28 mouse cellular contexts compared by ENCODE assay signal in the genomic region with DNA sequence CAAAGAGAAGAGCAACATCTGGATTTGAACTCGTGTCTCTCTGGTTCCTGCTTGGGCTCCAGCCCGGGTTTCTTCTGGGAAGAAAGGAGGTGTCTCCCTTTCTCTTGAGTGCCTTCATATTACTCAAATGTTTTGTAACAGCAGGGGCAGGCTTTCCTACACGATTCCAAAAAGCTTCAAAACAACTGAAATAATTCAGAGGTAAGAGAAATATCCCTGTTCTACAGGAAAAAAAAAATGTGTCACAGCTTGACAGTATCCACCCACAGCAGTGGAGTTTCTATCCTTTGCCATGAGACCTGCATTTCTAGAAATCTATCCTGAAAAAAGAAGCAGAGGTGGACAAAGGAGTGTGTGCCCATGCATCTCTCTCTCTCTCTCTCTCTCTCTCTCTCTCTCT.
A peak's percentile ranks its signal among the peaks of the same experiment; 100 is the strongest.
DNase-seq lines count a peak whose midpoint lies in the region; ATAC-seq lines count a peak whose summit lies in the region.
"Had no signal": no experiment of that assay in that cellular context is flagged by ENCODE, and none has a peak within 500 bp of the region (broad histone marks: within the 10 kb centered on the region; RNA-seq: fewer than 3 reads in every experiment).

No protein-coding gene starts in this region.

- no peak overlapping the region for H3K9ac ChIP-seq in midbrain, embryonic 15.5 days
- H3K9ac ChIP-seq: forebrain, embryonic 13.5 days; hindbrain, embryonic 13.5 days had no signal

- no peak for ATAC-seq in midbrain, embryonic 15.5 days (replicated peaks)
- ATAC-seq: forebrain, embryonic 13.5 days; forebrain, embryonic 16.5 days; hindbrain, embryonic 16.5 days; Patski had no signal

- intact Hi-C loops in left cerebral cortex, postnatal 36 days (cut with DNase I) = no loop called here

- no peak overlapping the region for H3K4me2 ChIP-seq in midbrain, embryonic 15.5 days
- H3K4me2 ChIP-seq: forebrain, embryonic 13.5 days; heart, embryonic 11.5 days; hindbrain, embryonic 13.5 days had no signal

- no peak overlapping the region for H3K27ac ChIP-seq in midbrain, embryonic 15.5 days
- H3K27ac ChIP-seq: forebrain, embryonic 10.5 days; forebrain, embryonic 13.5 days; gastrocnemius, adult 2 months; hindbrain, embryonic 10.5 days; hindbrain, embryonic 13.5 days had no signal

- no peaks in the 10 kb centered on the region for H3K4me1 ChIP-seq in midbrain, embryonic 15.5 days
- H3K4me1 ChIP-seq: forebrain, embryonic 10.5 days; hindbrain, embryonic 10.5 days had no signal

- no peak overlapping the region for H3K4me3 ChIP-seq in midbrain, embryonic 15.5 days
- H3K4me3 ChIP-seq: forebrain, embryonic 10.5 days; forebrain, embryonic 13.5 days; gastrocnemius, adult 2 months; hindbrain, embryonic 10.5 days; hindbrain, embryonic 13.5 days had no signal

- H3K9me3 ChIP-seq in midbrain, embryonic 15.5 days = no peaks in the 10 kb centered on the region
- H3K9me3 ChIP-seq: forebrain, embryonic 10.5 days; forebrain, embryonic 13.5 days; G1E; hindbrain, embryonic 10.5 days; hindbrain, embryonic 13.5 days had no signal

- 86% methylated on average over 3 of the region's 3 CpGs for WGBS in midbrain, embryonic 15.5 days

- no peaks in the 10 kb centered on the region for H3K27me3 ChIP-seq in midbrain, embryonic 15.5 days (replicated peaks)
- H3K27me3 ChIP-seq: forebrain, embryonic 13.5 days; hindbrain, embryonic 13.5 days; Patski had no signal

- peak; percentile 41 to 68 for DNase-seq in frontal cortex, adult 2 months (ENCODE audit: extremely low spot score in 1 of 2, low spot score in 1 of 2)
- DNase-seq in frontal cortex, postnatal 14 days (ENCODE audit: low spot score in 2 of 2) = no peak
- peak; percentile 8 to 24 for DNase-seq in left cerebral cortex, adult 18-20 months (ENCODE audit: low spot score in 2 of 2)
- DNase-seq in left cerebral cortex, postnatal 36 days (ENCODE audit: low spot score in 2 of 2) = no peak
- peak; percentile 74 for DNase-seq in brain, adult 2 months (ENCODE audit: low read depth, low spot score)
- DNase-seq in left cerebral cortex, adult 9 months (ENCODE audit: low spot score in 2 of 2) = peak; percentile 44 to 50
- no peak for DNase-seq in cerebellum, adult 9-10 months
- DNase-seq: adrenal gland, postnatal 10 days; adrenal gland, postnatal 36 days; B cell, adult 2 months; cerebellum, adult 11 months; cerebellum, adult 2 months; cerebellum, postnatal 10 days; cerebellum, postnatal 36 days; gastrocnemius, adult 2 months; gastrocnemius, postnatal 14 days; heart, adult 11 months; heart, postnatal 36 days had no signal

- no peaks in the 10 kb centered on the region for H3K36me3 ChIP-seq in midbrain, embryonic 15.5 days (replicated peaks)
- H3K36me3 ChIP-seq: forebrain, embryonic 10.5 days; G1E; hindbrain, embryonic 10.5 days; hindbrain, embryonic 13.5 days had no signal

Comparison
In these comparisons a context has a peak if more than half of its experiments do, and no peak if none do; other contexts are left out.
1. DNase-seq: peak in frontal cortex, adult 2 months (2 of 2), left cerebral cortex, adult 18-20 months (2 of 2), brain, adult 2 months (single experiment) and left cerebral cortex, adult 9 months (2 of 2); none in frontal cortex, postnatal 14 days (0 of 2), left cerebral cortex, postnatal 36 days (0 of 2) and cerebellum, adult 9-10 months (single experiment).